28 mouse cellular contexts compared by ENCODE assay signal in the genomic region with DNA sequence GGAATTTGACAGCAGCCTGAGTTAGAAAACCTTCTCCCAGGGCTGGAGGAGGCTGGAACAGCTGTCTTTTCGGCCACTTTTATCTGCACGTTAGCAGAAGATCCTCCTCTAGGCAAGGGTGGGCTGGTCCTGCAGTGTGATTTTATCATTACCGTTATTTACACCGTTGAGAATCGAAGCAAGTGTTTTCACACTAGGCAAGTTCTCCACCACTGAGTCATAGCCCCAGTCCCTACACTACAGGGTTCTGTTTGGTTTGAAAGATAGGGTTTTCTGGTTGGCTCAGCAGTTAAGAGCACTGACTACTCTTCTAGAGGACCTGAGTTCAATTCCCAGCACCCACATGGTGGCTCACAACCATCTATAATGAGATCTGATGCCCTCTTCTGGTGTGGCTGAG.
"Had no signal": no experiment of that assay in that cellular context is flagged by ENCODE, and none has a peak within 500 bp of the region (broad histone marks: within the 10 kb centered on the region; RNA-seq: fewer than 3 reads in every experiment).

No protein-coding gene starts in this region.

- DNase-seq: heart, postnatal 10 days; heart, postnatal 14 days; heart, postnatal 36 days; heart, postnatal 4 days; kidney, adult 18-20 months; kidney, postnatal 10 days; kidney, postnatal 4 days; layer of hippocampus, adult 9-11 months; layer of hippocampus, postnatal 36 days had no signal

- H3K4me1 ChIP-seq: hindbrain, embryonic 10.5 days; hindbrain, embryonic 12.5 days; hindbrain, embryonic 13.5 days; intestine, embryonic 15.5 days; kidney, embryonic 15.5 days had no signal

- H3K4me2 ChIP-seq: heart, embryonic 11.5 days; heart, embryonic 12.5 days; heart, embryonic 13.5 days; heart, embryonic 15.5 days; hindbrain, embryonic 12.5 days; hindbrain, embryonic 13.5 days; hindbrain, embryonic 14.5 days; hindbrain, embryonic 15.5 days; intestine, embryonic 15.5 days; kidney, embryonic 15.5 days had no signal

- H3K36me3 ChIP-seq: heart, embryonic 10.5 days; heart, embryonic 12.5 days; heart, embryonic 13.5 days; heart, embryonic 15.5 days; hindbrain, embryonic 10.5 days; hindbrain, embryonic 12.5 days; hindbrain, embryonic 13.5 days; hindbrain, embryonic 15.5 days; intestine, embryonic 15.5 days; kidney, embryonic 15.5 days had no signal

- H3K9me3 ChIP-seq: heart, embryonic 10.5 days; heart, embryonic 12.5 days; heart, embryonic 13.5 days; heart, embryonic 15.5 days; hindbrain, embryonic 10.5 days; hindbrain, embryonic 12.5 days; hindbrain, embryonic 13.5 days; hindbrain, embryonic 15.5 days; intestine, embryonic 15.5 days; kidney, embryonic 15.5 days had no signal

- ATAC-seq: hindbrain, embryonic 16.5 days; hindbrain, postnatal 0 days; intestine, embryonic 15.5 days; intestine, embryonic 16.5 days; intestine, postnatal 0 days had no signal

- H3K27me3 ChIP-seq: heart, embryonic 12.5 days; heart, embryonic 13.5 days; heart, embryonic 15.5 days; hindbrain, embryonic 12.5 days; hindbrain, embryonic 13.5 days; hindbrain, embryonic 15.5 days; intestine, embryonic 15.5 days; kidney, embryonic 15.5 days had no signal

- H3K27ac ChIP-seq: heart, embryonic 10.5 days; heart, embryonic 13.5 days; heart, embryonic 15.5 days; hindbrain, embryonic 10.5 days; hindbrain, embryonic 12.5 days; hindbrain, embryonic 13.5 days; hindbrain, embryonic 14.5 days; hindbrain, embryonic 15.5 days; hindbrain, postnatal 0 days; intestine, embryonic 15.5 days; kidney, embryonic 15.5 days; kidney, postnatal 0 days; layer of hippocampus, adult 2 months; left cerebral cortex, adult 2 months had no signal

- H3K9ac ChIP-seq: heart, embryonic 12.5 days; heart, embryonic 13.5 days; heart, embryonic 15.5 days; hindbrain, embryonic 12.5 days; hindbrain, embryonic 13.5 days; hindbrain, embryonic 14.5 days; hindbrain, embryonic 15.5 days; intestine, embryonic 15.5 days; kidney, embryonic 15.5 days had no signal

- H3K4me3 ChIP-seq: heart, embryonic 10.5 days; heart, embryonic 12.5 days; heart, embryonic 13.5 days; heart, embryonic 15.5 days; hindbrain, embryonic 10.5 days; hindbrain, embryonic 12.5 days; hindbrain, embryonic 13.5 days; hindbrain, embryonic 15.5 days; intestine, embryonic 15.5 days; kidney, embryonic 15.5 days; layer of hippocampus, adult 2 months; left cerebral cortex, adult 2 months had no signal
